Mouse (Mus musculus) urinary bladder, postnatal 10 days (tissue): ENCODE data around the gene Cldn19.

Experiments used
- DNase-seq: peaks from one replicate; pipeline ENCODE4 v3.0.0; 2022; ENCODE audit warnings: low spot score

Cldn19 gene

GRCm38 (mm10) chr4:119300761-119301160 lies 45.5 kb downstream of the Cldn19 start:
- no peak for DNase-seq

DNA sequence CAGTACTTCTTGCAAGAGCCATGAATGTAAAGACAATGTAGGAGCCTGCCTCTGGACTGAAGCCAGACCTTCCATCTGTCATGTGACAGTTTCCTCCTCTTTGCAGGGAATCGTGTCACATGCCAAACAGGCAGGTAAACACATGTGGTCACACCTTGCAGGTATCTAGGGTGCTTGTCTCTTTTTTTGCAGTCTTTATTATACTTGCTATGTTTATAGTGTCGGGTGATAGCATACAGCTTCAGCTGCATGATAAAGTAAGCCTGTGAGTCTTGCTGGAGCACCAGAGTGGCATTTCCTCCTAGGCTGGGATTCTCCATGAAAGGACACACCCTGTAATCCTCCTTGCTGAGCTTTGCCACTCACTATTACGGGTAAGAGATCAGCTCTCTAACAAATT lies 46.6 kb downstream of the Cldn19 start:
- DNase-seq: no peak

- DNase-seq: no peak
Measured at GRCm38 (mm10) chr4:119303291-119303690, 48.1 kb downstream of the Cldn19 start.

DNA sequence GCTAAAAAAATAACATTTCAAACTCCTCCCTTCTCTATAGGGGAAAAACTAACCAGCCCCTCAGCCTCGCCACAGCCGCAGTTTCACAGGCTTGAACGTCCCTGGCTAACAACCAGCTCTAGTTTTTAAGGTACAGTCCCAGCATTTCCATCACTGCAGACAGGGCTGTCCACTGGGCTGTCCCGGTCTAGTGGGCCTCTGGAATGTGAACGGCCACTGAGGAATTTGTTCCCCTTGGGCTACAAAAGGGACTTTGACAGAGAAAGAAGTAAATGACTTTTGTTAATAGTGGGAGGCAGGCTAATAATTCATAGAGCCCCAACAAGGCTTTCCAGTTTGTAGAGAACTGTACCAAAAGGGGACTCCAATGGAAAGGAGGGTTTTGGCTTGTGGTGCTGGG lies 50.2 kb downstream of the Cldn19 start:
- DNase-seq: no peak
